Mouse (Mus musculus) embryonic facial prominence, embryonic 14.5 days (tissue): ENCODE measurements at regions not wholly inside any gene's neighbourhood (a gene's known extent, or its start where the extent isn't known, plus 50 kb on each side); places are given as distances from the start of the nearest gene placed in this dataset.
A peak's percentile ranks its signal among the peaks of the same experiment; 100 is the strongest.
"Not testable (repeated sequence)": the region's sequence is repeated elsewhere in the genome, so short reads cannot be mapped to it uniquely, and the experiment has no call there.

Experiments used
- ATAC-seq: fragments of 200-750 bp; cut with Nextera tagmentation; 2 replicates; pipeline ENCODE4 v1.8.0; 2017; ENCODE audit warnings: low read depth, moderate number of reproducible peaks, moderate TSS enrichment
- DNase-seq: peaks from one replicate; pipeline ENCODE4 v3.0.0-alpha.2; 2015; ENCODE audit warnings: low spot score
- H3K27ac ChIP-seq: fragments of 300-500 bp; sonication (generic); replicated peaks from 2 replicates; pipeline ENCODE4 v1.5.1; 2014; ENCODE audit warnings: low read depth, mild to moderate bottlenecking, low read length, moderate library complexity
- H3K27me3 ChIP-seq: fragments of 300-500 bp; sonication (generic); replicated peaks from 2 replicates; pipeline ENCODE4 v1.6.1; 2014; ENCODE audit warnings: low read length; ENCODE audit not compliant: control insufficient read depth, insufficient read depth
- H3K36me3 ChIP-seq: fragments of 300-500 bp; sonication (generic); 2 replicates; pipeline ENCODE4 v1.6.1; 2014; ENCODE audit warnings: low read length, mixed read lengths; ENCODE audit not compliant: control insufficient read depth, insufficient read depth
- H3K4me1 ChIP-seq: fragments of 300-500 bp; sonication (generic); 2 replicates; pipeline ENCODE4 v1.6.1; 2014; ENCODE audit warnings: antibody characterized with exemption, low read length; ENCODE audit not compliant: control insufficient read depth, insufficient read depth
- H3K4me2 ChIP-seq: fragments of 300-500 bp; sonication (generic); 2 replicates; pipeline ENCODE4 v1.6.1; 2014; ENCODE audit warnings: low read depth, mild to moderate bottlenecking, low read length, moderate library complexity, mixed read lengths
- H3K4me3 ChIP-seq: fragments of 300-500 bp; sonication (generic); 2 replicates; pipeline ENCODE4 v1.5.1; 2014; ENCODE audit warnings: low read depth, mild to moderate bottlenecking, low read length
- H3K9ac ChIP-seq: fragments of 300-500 bp; sonication (generic); 2 replicates; pipeline ENCODE4 v1.6.1; 2014; ENCODE audit warnings: low read depth, mild to moderate bottlenecking, low read length, moderate library complexity, mixed read lengths
- H3K9me3 ChIP-seq: fragments of 300-500 bp; sonication (generic); 2 replicates; pipeline ENCODE4 v1.6.1; 2016; ENCODE audit warnings: low read length; ENCODE audit not compliant: control insufficient read depth
- WGBS: fragments of 180-500 bp; shearing (Covaris S2); extraction: QIAGEN DNeasy Blood & Tissue Kit; methylation state at CpG from one replicate; pipeline ENCODE4 v1.1.7; 2014; 5-methylcytosine and 5-hydroxymethylcytosine counted together

GRCm38 (mm10) chr13:25648430-25648786 lies 378.1 kb upstream of the Nrsn1 start:
- no peaks in the 10 kb centered on the region for H3K36me3 ChIP-seq
- H3K4me1 ChIP-seq, result no peaks in the 10 kb centered on the region
- H3K4me2 ChIP-seq, result no peak overlapping the region
- no peak overlapping the region for H3K9ac ChIP-seq
- no peaks in the 10 kb centered on the region for H3K9me3 ChIP-seq
- DNase-seq, result no peak
- no peak overlapping the region for H3K27ac ChIP-seq
- no peaks in the 10 kb centered on the region for H3K27me3 ChIP-seq
- no peak overlapping the region for H3K4me3 ChIP-seq
- 63% methylated on average over 1 of the region's 1 CpGs for WGBS
- ATAC-seq, result no peak

- DNase-seq (peak; percentile 66), ATAC-seq (no peak)
- Histone ChIP-seq H3K9ac (no peak overlapping the region), H3K4me2 (no peak overlapping the region), H3K4me1 (no peaks in the 10 kb centered on the region), H3K36me3 (no peaks in the 10 kb centered on the region), H3K9me3 (no peaks in the 10 kb centered on the region), H3K4me3 (no peak overlapping the region), H3K27ac (no peak overlapping the region), H3K27me3 (no peaks in the 10 kb centered on the region)
- WGBS, result 39% methylated on average over 3 of the region's 3 CpGs
Observed at GRCm38 (mm10) chr13:25647711-25648429, 377.6 kb upstream of the Nrsn1 start.

- DNase-seq (peak; percentile 41), ATAC-seq (no peak)
- Histone ChIP-seq H3K4me1 (no peaks in the 10 kb centered on the region), H3K27ac (no peak overlapping the region), H3K4me3 (no peak overlapping the region), H3K9ac (no peak overlapping the region), H3K27me3 (no peaks in the 10 kb centered on the region), H3K36me3 (no peaks in the 10 kb centered on the region), H3K9me3 (no peaks in the 10 kb centered on the region), H3K4me2 (no peak overlapping the region)
- 8% methylated on average over 6 of the region's 6 CpGs for WGBS
Observed at GRCm38 (mm10) chr13:25639522-25640291, 369.4 kb upstream of the Nrsn1 start.

GRCm38 (mm10) chr13:25629466-25629865 lies 359.2 kb upstream of the Nrsn1 start:
- Histone ChIP-seq H3K4me1 (no peaks in the 10 kb centered on the region), H3K36me3 (no peaks in the 10 kb centered on the region), H3K27me3 (no peaks in the 10 kb centered on the region), H3K9me3 (no peaks in the 10 kb centered on the region), H3K9ac (no peak overlapping the region), H3K27ac (no peak overlapping the region), H3K4me2 (no peak overlapping the region), H3K4me3 (no peak overlapping the region)
- ATAC-seq, result no peak
- WGBS, result 47% methylated on average over 4 of the region's 4 CpGs
- peak; percentile 67 for DNase-seq

- no peak for DNase-seq
- no peaks in the 10 kb centered on the region for H3K9me3 ChIP-seq
- H3K4me2 ChIP-seq, result no peak overlapping the region
- no peak overlapping the region for H3K4me3 ChIP-seq
- no peaks in the 10 kb centered on the region for H3K36me3 ChIP-seq
- WGBS, result 35% methylated on average over 4 of the region's 4 CpGs
- no peak overlapping the region for H3K27ac ChIP-seq
- ATAC-seq, result no peak
- H3K27me3 ChIP-seq, result no peaks in the 10 kb centered on the region
- H3K4me1 ChIP-seq, result no peaks in the 10 kb centered on the region
- H3K9ac ChIP-seq, result no peak overlapping the region
Observed at GRCm38 (mm10) chr13:25617578-25617977, 347.3 kb upstream of the Nrsn1 start.

GRCm38 (mm10) chr13:25611986-25612385 lies 341.7 kb upstream of the Nrsn1 start:
- Histone ChIP-seq H3K4me2 (no peak overlapping the region), H3K4me1 (no peaks in the 10 kb centered on the region), H3K9ac (no peak overlapping the region), H3K36me3 (no peaks in the 10 kb centered on the region), H3K4me3 (no peak overlapping the region), H3K9me3 (no peaks in the 10 kb centered on the region), H3K27me3 (no peaks in the 10 kb centered on the region), H3K27ac (no peak overlapping the region)
- WGBS, result 22% methylated on average over 4 of the region's 4 CpGs
- DNase-seq (peak; percentile 51), ATAC-seq (no peak)

GRCm38 (mm10) chr13:25609641-25610040 lies 339.3 kb upstream of the Nrsn1 start:
- Histone ChIP-seq H3K27me3 (no peaks in the 10 kb centered on the region), H3K4me1 (no peaks in the 10 kb centered on the region), H3K27ac (peak overlapping the region; percentile 36), H3K36me3 (no peaks in the 10 kb centered on the region), H3K4me2 (no peak overlapping the region), H3K9me3 (no peaks in the 10 kb centered on the region), H3K9ac (no peak overlapping the region), H3K4me3 (no peak overlapping the region)
- ATAC-seq (peak; percentile 47; the same call in 1 of the 2 replicates), DNase-seq (peak; percentile 66)
- WGBS, result 47% methylated on average over 4 of the region's 4 CpGs

GRCm38 (mm10) chr13:25609241-25609640 lies 338.9 kb upstream of the Nrsn1 start:
- H3K27me3 ChIP-seq, result no peaks in the 10 kb centered on the region

GRCm38 (mm10) chr13:25601351-25601750 lies 331.0 kb upstream of the Nrsn1 start:
- H3K9me3 ChIP-seq, result not testable (repeated sequence)

More at GRCm38 (mm10) chr13:25609241-25609640, 338.9 kb upstream of the Nrsn1 start:
- no peak overlapping the region for H3K4me3 ChIP-seq
- H3K4me2 ChIP-seq, result no peak overlapping the region
- no peaks in the 10 kb centered on the region for H3K36me3 ChIP-seq
- DNase-seq, result peak; percentile 81
- no peaks in the 10 kb centered on the region for H3K9me3 ChIP-seq
- 35% methylated on average over 1 of the region's 1 CpGs for WGBS
- H3K4me1 ChIP-seq, result no peaks in the 10 kb centered on the region
- peak overlapping the region; percentile 36; the same call in 1 of the 2 replicates for H3K27ac ChIP-seq
- ATAC-seq, result peak; percentile 47; the same call in 1 of the 2 replicates
- no peak overlapping the region for H3K9ac ChIP-seq

More at GRCm38 (mm10) chr13:25601351-25601750, 331.0 kb upstream of the Nrsn1 start:
- not testable (repeated sequence) for H3K36me3 ChIP-seq, H3K9ac ChIP-seq, H3K4me2 ChIP-seq, ATAC-seq, H3K4me3 ChIP-seq, H3K27ac ChIP-seq, H3K27me3 ChIP-seq, H3K4me1 ChIP-seq
- peak; percentile 11 for DNase-seq
